Mouse (Mus musculus) liver, embryonic 14.5 days (tissue): ENCODE results near the gene Esrrg.

Experiments
- CTCF ChIP-seq: IDR thresholded peaks from 2 replicates; pipeline ENCODE4 v1.5.1; 2016; ENCODE audit warnings: antibody characterized with exemption, low read depth, control low read depth
- EP300 ChIP-seq: IDR thresholded peaks from 2 replicates; pipeline ENCODE4 v1.6.1; 2016; ENCODE audit warnings: antibody characterized with exemption, low read depth

DNA sequence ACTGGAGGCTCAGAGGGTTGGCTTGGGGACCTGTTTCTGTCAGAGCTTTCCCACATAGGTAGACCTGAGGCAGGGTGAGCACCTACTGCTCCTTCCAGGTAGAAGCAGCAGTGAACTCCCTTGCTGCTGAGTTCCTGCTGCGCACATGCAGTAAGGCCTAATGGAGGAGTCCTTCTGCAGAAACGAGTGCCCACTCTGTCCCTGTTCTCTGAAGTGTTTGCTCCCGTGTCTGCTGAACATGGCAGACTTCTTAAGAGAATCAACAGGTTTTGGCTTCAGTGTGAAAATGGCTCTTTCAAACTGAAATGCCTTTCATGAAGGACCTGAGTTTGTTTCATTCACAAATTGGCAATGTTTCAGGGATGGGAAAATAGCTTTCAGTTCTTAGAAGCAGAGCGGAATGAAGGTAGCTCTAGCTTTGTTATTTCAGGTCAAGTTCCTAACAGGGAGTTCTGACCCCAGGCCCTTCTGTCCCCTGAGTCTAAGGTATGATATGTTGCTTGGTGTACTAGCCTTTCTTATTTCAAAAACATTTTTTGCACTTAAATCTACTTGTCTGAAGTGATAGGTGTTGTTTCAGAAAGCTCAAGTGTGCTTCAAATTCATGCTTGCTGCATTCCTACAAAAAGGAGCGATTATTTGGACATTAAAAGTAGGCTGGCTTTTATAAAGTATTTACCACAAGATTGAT, 185.8 kb downstream of the Esrrg start:
- TF ChIP-seq CTCF, result no peak
- no peak for TF ChIP-seq EP300
